In the genomic region with DNA sequence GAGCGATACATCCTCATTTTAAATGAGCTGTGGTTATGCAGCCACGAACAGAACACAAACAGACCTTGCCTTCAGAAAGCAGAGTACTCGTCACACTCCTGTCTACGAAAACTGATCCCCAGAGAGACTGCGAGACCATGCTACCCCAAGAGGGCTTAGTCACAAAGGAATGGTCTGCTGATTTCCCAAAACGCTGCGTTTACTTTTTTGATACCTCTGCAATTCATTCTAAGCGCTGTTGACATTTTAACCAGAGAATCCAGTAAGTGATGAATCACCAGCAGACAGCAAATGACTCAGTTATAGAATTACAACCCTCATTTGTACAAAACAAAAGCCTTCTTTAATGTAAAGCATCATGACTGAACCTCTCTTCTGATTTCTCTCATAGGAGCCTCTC, we compare ENCODE assay signal across 32 mouse cellular contexts. TPM values are rescaled to one million over a fixed set of nuclear protein-coding genes. Genes with fewer than 3 reads are reported as not detected.
DNase-seq lines count a peak whose midpoint lies in the region; ATAC-seq and TF ChIP-seq lines count a peak whose summit lies in the region.
"Had no signal": no experiment of that assay in that cellular context is flagged by ENCODE, and none has a peak within 500 bp of the region (broad histone marks: within the 10 kb centered on the region; RNA-seq: fewer than 3 reads in every experiment).

No protein-coding gene starts in this region.

- TF ChIP-seq POLR2A in myocyte (IDR thresholded peaks at IDR 0.05; ENCODE audit: insufficient read length, low read depth), result no peak

- no peak overlapping the region for H3K4me3 ChIP-seq in kidney, postnatal 0 days (replicated peaks; ENCODE audit: low read depth, low read length)
- no peak overlapping the region for H3K4me3 ChIP-seq in myocyte
- H3K4me3 ChIP-seq: embryonic facial prominence, embryonic 15.5 days; forebrain, embryonic 10.5 days; heart, embryonic 12.5 days; hindbrain, embryonic 10.5 days; intestine, embryonic 15.5 days; kidney, embryonic 15.5 days; limb, embryonic 10.5 days; liver, embryonic 15.5 days; midbrain, embryonic 13.5 days; neural tube, embryonic 12.5 days had no signal

- no peaks in the 10 kb centered on the region for H3K79me2 ChIP-seq in myocyte (ENCODE audit: control insufficient read depth, insufficient read depth)

- TF ChIP-seq CTCF in kidney, postnatal 0 days (IDR thresholded peaks at IDR 0.05; ENCODE audit: low read depth), result no peak

- 35% methylated on average over 8 of the region's 8 CpGs for WGBS in kidney, postnatal 0 days

- no peak overlapping the region for H3K4me2 ChIP-seq in kidney, postnatal 0 days (ENCODE audit: low read length)
- peak overlapping the region; percentile 67 for H3K4me2 ChIP-seq in myocyte (ENCODE audit: low read depth)
- H3K4me2 ChIP-seq: embryonic facial prominence, embryonic 15.5 days; heart, embryonic 12.5 days; intestine, embryonic 15.5 days; kidney, embryonic 15.5 days; liver, embryonic 15.5 days; midbrain, embryonic 13.5 days; neural tube, embryonic 12.5 days had no signal

- peak; percentile 3 for DNase-seq in kidney, postnatal 0 days (ENCODE audit: low spot score)
- DNase-seq in kidney, adult 11 months, result no peak
- peak; percentile 19 for DNase-seq in right cerebral cortex, adult 18-20 months
- no peak for DNase-seq in right cerebral cortex, postnatal 10 days (ENCODE audit: low spot score in 2 of 2)
- peak; percentile 55 for DNase-seq in Muller cell, postnatal 12 days (ENCODE audit: inconsistent ontology term)
- no peak for DNase-seq in urinary bladder, postnatal 4 days (ENCODE audit: low spot score in 2 of 2)
- DNase-seq: adrenal gland, adult 8-10 months; cerebellum, adult 2 months; cerebellum, postnatal 36 days; embryo, embryonic 11 days; gastrocnemius, postnatal 10 days; heart, adult 11 months; heart, postnatal 10 days; kidney, postnatal 4 days; liver; lung, postnatal 10 days; retina, postnatal 1 day; right cerebral cortex, postnatal 4 days; thymus, adult 18-20 months; thymus, postnatal 4 days had no signal

- H3K4me1 ChIP-seq in kidney, postnatal 0 days (replicated peaks; ENCODE audit: insufficient read depth, low read length), result no peaks in the 10 kb centered on the region
- H3K4me1 ChIP-seq: embryonic facial prominence, embryonic 15.5 days; forebrain, embryonic 10.5 days; heart, embryonic 12.5 days; hindbrain, embryonic 10.5 days; intestine, embryonic 15.5 days; kidney, embryonic 15.5 days; limb, embryonic 10.5 days; liver, embryonic 15.5 days; neural tube, embryonic 12.5 days had no signal

- no peak overlapping the region for H3K9ac ChIP-seq in kidney, postnatal 0 days (ENCODE audit: low read depth, low read length)
- H3K9ac ChIP-seq: embryonic facial prominence, embryonic 15.5 days; heart, embryonic 12.5 days; intestine, embryonic 15.5 days; kidney, embryonic 15.5 days; liver, embryonic 15.5 days; midbrain, embryonic 13.5 days; neural tube, embryonic 12.5 days had no signal

- ATAC-seq in kidney, postnatal 0 days (replicated peaks; ENCODE audit: low FRiP score, low read depth), result no peak
- ATAC-seq: hindbrain, embryonic 16.5 days; intestine, embryonic 15.5 days; midbrain, embryonic 13.5 days had no signal

- H3K36me3 ChIP-seq in kidney, postnatal 0 days (ENCODE audit: insufficient read depth, low read length), result no peaks in the 10 kb centered on the region
- no peaks in the 10 kb centered on the region for H3K36me3 ChIP-seq in myocyte (ENCODE audit: control insufficient read depth, insufficient read depth)
- H3K36me3 ChIP-seq: embryonic facial prominence, embryonic 15.5 days; forebrain, embryonic 10.5 days; heart, embryonic 12.5 days; hindbrain, embryonic 10.5 days; intestine, embryonic 15.5 days; kidney, embryonic 15.5 days; limb, embryonic 10.5 days; liver, embryonic 15.5 days; midbrain, embryonic 13.5 days; neural tube, embryonic 12.5 days had no signal

- H3K9me3 ChIP-seq in kidney, postnatal 0 days (replicated peaks; ENCODE audit: low read length), result no peaks in the 10 kb centered on the region
- H3K9me3 ChIP-seq: embryonic facial prominence, embryonic 15.5 days; forebrain, embryonic 10.5 days; heart, embryonic 12.5 days; hindbrain, embryonic 10.5 days; intestine, embryonic 15.5 days; kidney, embryonic 15.5 days; limb, embryonic 10.5 days; midbrain, embryonic 13.5 days; neural tube, embryonic 12.5 days had no signal

- no peaks in the 10 kb centered on the region for H3K27me3 ChIP-seq in kidney, postnatal 0 days (ENCODE audit: insufficient read depth, low read length)
- no peaks in the 10 kb centered on the region for H3K27me3 ChIP-seq in myocyte (ENCODE audit: control insufficient read depth, insufficient read depth, insufficient read length)
- H3K27me3 ChIP-seq: embryonic facial prominence, embryonic 15.5 days; heart, embryonic 12.5 days; intestine, embryonic 15.5 days; kidney, embryonic 15.5 days; liver, embryonic 15.5 days; midbrain, embryonic 13.5 days; neural tube, embryonic 12.5 days had no signal

- no peak overlapping the region for H3ac ChIP-seq in myocyte (ENCODE audit: control insufficient read depth, insufficient read length)

- H3K27ac ChIP-seq in kidney, postnatal 0 days, result no peak overlapping the region
- H3K27ac ChIP-seq: embryonic facial prominence, embryonic 15.5 days; forebrain, embryonic 10.5 days; hindbrain, embryonic 10.5 days; intestine, embryonic 15.5 days; kidney, embryonic 15.5 days; limb, embryonic 10.5 days; liver, embryonic 15.5 days; midbrain, embryonic 13.5 days; neural tube, embryonic 12.5 days had no signal

TF ChIP-seq in myocyte, 11 proteins besides CTCF, POLR2A, EP300 and RAD21:
- TF ChIP-seq CEBPB (IDR thresholded peaks at IDR 0.05; ENCODE audit: insufficient read depth, poor library complexity, severe bottlenecking), result 0 out of 2 replicates have a peak, but pooled peaks have one; percentile 44
- TF ChIP-seq MYOD1 (IDR thresholded peaks at IDR 0.05; ENCODE audit: control insufficient read depth in 1 of 3, insufficient read length in 2 of 3, low read depth in 2 of 3), result no peak
- TF ChIP-seq USF1 (IDR thresholded peaks at IDR 0.05; ENCODE audit: low read depth), result peak; percentile 3

RNA-seq across cellular contexts. Expression of a gene that starts 28.8 kb away (rescaled TPM):
- 5.4 and 6.0 TPM in 2 replicates for polyA plus RNA-seq in kidney, postnatal 0 days (2015; fragmentation: Nextera tagmentation; extraction: Ambion mirVana)
- 2.9 TPM for polyA plus RNA-seq in myocyte (2012; fragmentation: generic; extraction: Trizol)

Comparison
In these comparisons a context has a peak if more than half of its experiments do, and no peak if none do; other contexts are left out.
1. DNase-seq: peak in kidney, postnatal 0 days (single experiment), right cerebral cortex, adult 18-20 months (single experiment) and Muller cell, postnatal 12 days (single experiment); none in kidney, adult 11 months (single experiment), right cerebral cortex, postnatal 10 days (0 of 2) and urinary bladder, postnatal 4 days (0 of 2).